8 mouse cellular contexts compared by ENCODE assay signal in the genomic region with DNA sequence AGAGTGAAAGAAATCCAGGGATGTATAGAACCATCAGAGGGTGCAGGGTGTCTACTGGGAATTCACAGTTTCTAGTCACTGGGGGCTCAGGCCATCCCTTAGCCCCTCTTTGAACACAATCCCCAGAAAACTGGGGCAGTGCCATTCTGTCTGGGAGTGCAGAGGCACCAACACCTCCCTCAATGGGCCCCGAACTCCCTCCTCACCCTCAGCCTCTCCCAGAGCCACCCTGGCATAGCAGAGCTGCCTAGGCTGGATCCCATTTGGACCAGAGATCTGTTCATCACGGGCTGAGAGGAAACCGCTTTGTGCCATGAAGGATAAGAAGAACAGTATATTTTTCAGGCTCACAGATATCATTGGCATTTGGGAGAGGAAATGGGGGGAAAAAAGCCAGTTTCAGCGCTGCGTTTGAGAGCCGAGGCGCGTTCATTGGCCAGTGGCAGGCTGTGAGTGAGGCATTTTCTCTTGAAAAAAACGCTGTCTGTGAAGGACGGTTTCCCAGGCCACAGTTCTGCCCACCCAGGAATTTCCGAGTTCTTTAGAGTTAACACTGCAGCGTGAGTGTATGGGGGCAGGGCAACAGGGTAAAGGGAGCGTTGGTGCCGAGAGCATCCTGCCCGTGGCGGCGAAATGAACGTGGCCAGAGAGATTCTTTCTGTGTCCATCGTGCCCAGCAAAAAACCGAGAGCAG.
DNase-seq lines count a peak whose midpoint lies in the region; ATAC-seq lines count a peak whose summit lies in the region.

No protein-coding gene starts in this region.

- H3K4me1 ChIP-seq in lung, embryonic 16.5 days (replicated peaks; ENCODE audit: control insufficient read depth, insufficient read depth, low read length) = peaks cover 7% of the 10 kb centered on the region; the same call in 1 of the 2 replicates
- 0 out of 2 replicates have a peak, but pooled peaks cover 3% of the 10 kb centered on the region for H3K4me1 ChIP-seq in stomach, embryonic 14.5 days (ENCODE audit: control insufficient read depth, insufficient read depth, low read length)

- no peak overlapping the region for H3K27ac ChIP-seq in lung, embryonic 16.5 days (ENCODE audit: low read length)
- H3K27ac ChIP-seq in stomach, embryonic 14.5 days (ENCODE audit: low read length) = no peak overlapping the region

- WGBS in lung, embryonic 16.5 days = 18% methylated on average over 20 of the region's 20 CpGs
- 34% methylated on average over 20 of the region's 20 CpGs for WGBS in stomach, embryonic 14.5 days

- no peak for ATAC-seq in cerebellum, adult (ENCODE audit: insufficient number of reproducible peaks, low FRiP score, low TSS enrichment)
- no peak for ATAC-seq in lung, embryonic 16.5 days (ENCODE audit: low read depth)
- ATAC-seq in stomach, embryonic 14.5 days (ENCODE audit: insufficient number of reproducible peaks, insufficient read depth, low FRiP score, low read depth) = no peak

- H3K36me3 ChIP-seq in lung, embryonic 16.5 days (ENCODE audit: control insufficient read depth, insufficient read depth, low read length) = no peaks in the 10 kb centered on the region
- no peaks in the 10 kb centered on the region for H3K36me3 ChIP-seq in stomach, embryonic 14.5 days (ENCODE audit: control insufficient read depth, insufficient read depth, low read length)

- H3K4me2 ChIP-seq in lung, embryonic 16.5 days (ENCODE audit: low read depth, low read length) = peak overlapping the region; percentile 43
- H3K4me2 ChIP-seq in stomach, embryonic 14.5 days (replicated peaks; ENCODE audit: low read depth, low read length) = peak overlapping the region; percentile 24; the same call in 1 of the 2 replicates

- no peaks in the 10 kb centered on the region for H3K9me3 ChIP-seq in lung, embryonic 16.5 days (ENCODE audit: control insufficient read depth, low read length)
- H3K9me3 ChIP-seq in stomach, embryonic 14.5 days (ENCODE audit: control insufficient read depth, low read depth, low read length) = no peaks in the 10 kb centered on the region

- H3K27me3 ChIP-seq in lung, embryonic 16.5 days (ENCODE audit: control insufficient read depth, insufficient read depth, low read depth, low read length) = no peaks in the 10 kb centered on the region
- no peaks in the 10 kb centered on the region for H3K27me3 ChIP-seq in stomach, embryonic 14.5 days (ENCODE audit: control insufficient read depth, insufficient read depth, low read length)

- H3K9ac ChIP-seq in lung, embryonic 16.5 days (ENCODE audit: low read length) = 0 out of 2 replicates have a peak overlapping the region, but pooled peaks have one; percentile 12
- no peak overlapping the region for H3K9ac ChIP-seq in stomach, embryonic 14.5 days (replicated peaks; ENCODE audit: low read depth, low read length)

- H3K4me3 ChIP-seq in lung, embryonic 16.5 days (ENCODE audit: low read length) = peak overlapping the region; percentile 33
- H3K4me3 ChIP-seq in stomach, embryonic 14.5 days (ENCODE audit: low read depth, low read length) = no peak overlapping the region

- DNase-seq in cerebellum, adult 18-20 months = peak; percentile 30 to 34
- no peak for DNase-seq in lung, postnatal 14 days
- peak; percentile 29 to 33 for DNase-seq in layer of hippocampus, postnatal 14 days (ENCODE audit: low spot score in 2 of 2)
- DNase-seq in urinary bladder, postnatal 4 days (ENCODE audit: low spot score in 2 of 2) = no peak
- no peak for DNase-seq in lung, adult 18-20 months

Comparison
In these comparisons a context has a peak if more than half of its experiments do, and no peak if none do; other contexts are left out.
1. DNase-seq: peak in cerebellum, adult 18-20 months (2 of 2) and layer of hippocampus, postnatal 14 days (2 of 2); none in lung, postnatal 14 days (single experiment), urinary bladder, postnatal 4 days (0 of 2) and lung, adult 18-20 months (0 of 2).